Mouse (Mus musculus): ENCODE data around the gene Smim13. TPM values are rescaled to one million over a fixed set of nuclear protein-coding genes. Genes with fewer than 3 reads are reported as not detected.
"Not testable (repeated sequence)": the region's sequence is repeated elsewhere in the genome, so short reads cannot be mapped to it uniquely, and the experiment has no call there.

Smim13 gene
- 16.1 and 16.2 TPM in 2 replicates for polyA plus RNA-seq (2015; fragmentation: Nextera tagmentation; extraction: Ambion mirVana)

DNA sequence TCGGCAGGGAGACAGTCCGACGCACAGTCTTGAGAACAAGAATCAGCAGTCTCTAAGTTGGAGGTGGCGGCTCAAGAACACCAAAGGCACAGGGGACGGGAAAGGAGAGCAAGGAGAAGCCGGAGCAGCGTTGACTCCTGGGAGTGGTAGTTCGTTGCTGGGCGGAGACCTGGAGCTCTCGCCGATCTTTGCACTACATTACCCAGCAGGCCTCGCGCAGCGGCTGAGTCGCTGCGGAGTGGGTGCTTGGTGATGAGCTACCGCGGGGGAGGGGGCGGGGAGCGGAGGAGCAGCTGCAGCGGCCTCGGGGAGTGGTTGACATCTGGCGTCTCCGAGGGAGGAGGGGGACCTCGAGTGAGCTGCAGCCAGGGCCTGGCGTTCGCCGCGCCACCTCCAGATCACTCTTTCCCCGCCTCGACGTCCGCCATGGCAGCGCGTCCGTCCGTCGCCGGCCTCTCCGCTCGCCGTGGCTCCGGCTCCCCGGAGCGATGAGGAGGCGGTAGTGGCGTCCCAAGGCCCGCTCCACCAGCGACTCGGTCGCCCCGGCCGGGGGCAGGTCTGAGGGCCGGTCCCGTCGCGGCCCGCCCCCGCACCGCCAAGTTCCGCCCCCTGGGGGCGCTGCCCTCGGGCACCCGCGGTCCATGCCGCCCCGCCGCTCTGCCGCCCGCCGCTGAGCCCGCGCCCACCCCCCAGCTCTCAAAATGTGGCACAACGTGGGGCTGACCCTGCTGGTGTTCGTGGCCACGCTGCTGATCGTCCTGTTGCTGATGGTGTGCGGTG lies at the start of gene Smim13:
Smim13 (plus strand) TSS at position 307 of the 780 bp plus-strand sequence.
- Histone ChIP-seq H3K27ac (replicated peaks) (peak within 1 kb of the TSS; percentile 93), H3K4me3 (replicated peaks) (peak within 1 kb of the TSS; percentile 83), H3K4me2 (replicated peaks) (peak within 1 kb of the TSS; percentile 73), H3K4me1 (0 out of 2 replicates have a peak, but pooled peaks cover 7% of the 10 kb centered on the region), H3K27me3 (no peaks in the 10 kb centered on the region), H3K36me3 (no peaks in the 10 kb centered on the region), H3K9me3 (replicated peaks) (no peaks in the 10 kb centered on the region), H3K9ac (peak within 1 kb of the TSS; percentile 67)
- ATAC-seq (ENCODE audit: insufficient number of reproducible peaks, low FRiP score, low TSS enrichment, low read depth), result peak; percentile 96
- WGBS, result under 1% methylated on average over 78 of the region's 78 CpGs

DNA sequence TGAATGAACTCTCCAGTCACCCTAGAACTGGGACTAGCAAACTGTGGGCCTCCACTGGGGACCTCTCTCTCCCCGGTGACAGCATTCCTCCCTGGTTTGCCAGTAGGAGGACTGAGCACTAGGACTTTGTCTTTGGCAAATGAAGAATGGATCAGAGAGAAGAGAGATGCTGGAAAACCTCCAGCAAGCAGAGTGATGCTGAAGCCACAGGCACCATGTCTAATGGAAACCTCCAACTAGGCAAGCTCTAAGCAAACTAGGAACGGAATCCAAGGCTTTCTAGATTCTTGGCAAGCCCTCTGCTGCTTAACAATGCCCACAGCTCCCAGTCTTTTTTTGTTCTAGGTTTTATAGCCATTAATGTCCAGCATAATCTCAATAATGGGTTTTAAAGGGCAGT lies 48.8 kb upstream of the Smim13 start:
- Histone ChIP-seq H3K4me3 (replicated peaks) (no peak overlapping the region), H3K27ac (replicated peaks) (no peak overlapping the region), H3K9me3 (replicated peaks) (no peaks in the 10 kb centered on the region), H3K4me2 (replicated peaks) (no peak overlapping the region), H3K4me1 (peaks cover 3% of the 10 kb centered on the region; the same call in 1 of the 2 replicates), H3K9ac (no peak overlapping the region), H3K36me3 (no peaks in the 10 kb centered on the region), H3K27me3 (no peaks in the 10 kb centered on the region)
- WGBS, result 61% methylated on average over 2 of the region's 2 CpGs
- no peak for ATAC-seq (ENCODE audit: insufficient number of reproducible peaks, low FRiP score, low TSS enrichment, low read depth)

DNA sequence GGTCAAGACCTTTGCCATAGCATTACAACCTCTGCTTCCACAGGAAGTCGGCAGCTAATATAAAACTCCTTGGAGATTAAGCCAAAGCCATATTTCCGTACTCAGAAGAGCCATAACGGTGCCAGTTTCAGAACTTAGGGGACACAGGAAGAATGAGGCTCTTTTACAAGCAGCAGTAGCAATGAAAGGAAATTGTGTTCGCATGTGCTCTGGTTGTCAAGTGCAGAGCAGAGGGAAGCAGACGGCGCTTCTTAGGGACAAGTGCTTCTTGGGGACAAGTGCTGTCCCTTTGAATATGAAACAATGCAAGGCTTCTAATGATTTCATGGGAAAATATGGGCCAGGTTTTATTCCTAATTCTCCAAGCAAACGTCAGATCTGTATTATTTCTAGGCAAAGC lies 46.4 kb upstream of the Smim13 start:
- H3K4me2 ChIP-seq (replicated peaks), result no peak overlapping the region
- no peak overlapping the region for H3K9ac ChIP-seq
- no peaks in the 10 kb centered on the region for H3K36me3 ChIP-seq
- peaks cover 3% of the 10 kb centered on the region; the same call in 1 of the 2 replicates for H3K4me1 ChIP-seq
- H3K27ac ChIP-seq (replicated peaks), result no peak overlapping the region
- 46% methylated on average over 7 of the region's 7 CpGs for WGBS
- H3K4me3 ChIP-seq (replicated peaks), result no peak overlapping the region
- no peak for ATAC-seq (ENCODE audit: insufficient number of reproducible peaks, low FRiP score, low TSS enrichment, low read depth)
- H3K9me3 ChIP-seq (replicated peaks), result no peaks in the 10 kb centered on the region
- H3K27me3 ChIP-seq, result no peaks in the 10 kb centered on the region

DNA sequence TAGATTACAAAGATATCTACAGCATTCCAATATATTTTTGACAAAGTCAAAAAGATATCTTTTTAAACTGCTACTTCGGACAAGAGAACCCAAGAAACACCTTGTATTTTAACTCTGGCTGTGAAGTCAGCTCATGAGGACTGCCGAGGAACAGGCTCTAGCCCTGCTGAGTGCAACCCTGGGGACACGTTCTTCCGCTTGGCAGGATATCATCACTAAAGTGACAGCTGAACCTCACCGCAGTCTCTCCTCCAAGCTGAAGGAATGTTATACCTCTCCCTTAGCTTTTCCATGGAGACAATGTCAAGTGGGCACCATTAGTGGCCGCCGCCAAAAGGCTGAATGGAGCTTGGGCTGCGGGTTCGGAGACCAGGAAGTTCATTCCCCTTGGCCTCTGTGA lies 46.0 kb upstream of the Smim13 start:
- H3K4me2 ChIP-seq (replicated peaks), result no peak overlapping the region
- H3K27me3 ChIP-seq, result no peaks in the 10 kb centered on the region
- no peaks in the 10 kb centered on the region for H3K9me3 ChIP-seq (replicated peaks)
- H3K9ac ChIP-seq, result no peak overlapping the region
- no peak for ATAC-seq (ENCODE audit: insufficient number of reproducible peaks, low FRiP score, low TSS enrichment, low read depth)
- no peak overlapping the region for H3K27ac ChIP-seq (replicated peaks)
- H3K4me3 ChIP-seq (replicated peaks), result no peak overlapping the region
- H3K36me3 ChIP-seq, result no peaks in the 10 kb centered on the region
- H3K4me1 ChIP-seq, result peaks cover 3% of the 10 kb centered on the region; the same call in 1 of the 2 replicates
- 64% methylated on average over 9 of the region's 9 CpGs for WGBS

DNA sequence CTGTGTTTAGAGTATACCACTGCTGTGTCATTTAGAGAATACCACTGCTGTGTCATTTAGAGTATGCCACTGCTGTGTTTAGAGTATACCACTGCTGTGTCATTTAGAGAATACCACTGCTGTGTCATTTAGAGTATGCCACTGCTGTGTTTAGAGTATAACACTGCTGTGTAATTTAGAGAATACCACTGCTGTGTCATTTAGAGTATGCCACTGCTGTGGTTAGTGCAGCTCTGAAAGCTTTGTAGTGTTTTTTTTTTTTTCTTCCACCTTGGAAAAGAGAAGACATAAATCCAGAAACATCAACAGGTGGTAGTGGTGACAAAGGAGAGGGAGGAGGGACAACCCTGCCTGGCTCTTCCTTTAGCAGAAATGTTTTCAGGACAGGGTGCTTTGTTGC lies 44.1 kb upstream of the Smim13 start:
- H3K4me2 ChIP-seq (replicated peaks); H3K4me3 ChIP-seq (replicated peaks); H3K9me3 ChIP-seq (replicated peaks); H3K36me3 ChIP-seq; ATAC-seq (ENCODE audit: insufficient number of reproducible peaks, low FRiP score, low TSS enrichment, low read depth); H3K4me1 ChIP-seq; H3K27ac ChIP-seq (replicated peaks); H3K27me3 ChIP-seq; H3K9ac ChIP-seq: not testable (repeated sequence)

DNA sequence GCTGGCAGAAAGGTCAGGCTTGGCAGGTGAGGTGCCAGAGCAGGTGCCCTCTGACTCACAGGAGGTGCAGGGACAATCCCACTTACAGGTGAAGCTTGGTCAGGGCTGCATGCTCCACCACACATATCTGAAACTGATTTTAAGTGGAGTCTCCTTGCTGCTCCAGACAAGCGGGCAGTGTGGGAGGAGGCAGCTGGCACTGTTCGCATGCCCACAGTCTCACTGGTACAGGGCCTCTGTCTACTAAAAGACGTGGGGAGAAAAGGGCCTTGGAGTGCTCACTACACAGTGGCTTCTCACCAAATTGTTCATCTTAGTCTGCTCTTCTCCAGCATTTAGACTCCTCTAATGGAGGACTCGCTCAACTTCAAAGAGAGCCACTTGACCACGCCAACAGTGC lies 43.4 kb upstream of the Smim13 start:
- no peaks in the 10 kb centered on the region for H3K9me3 ChIP-seq (replicated peaks)
- H3K4me1 ChIP-seq, result no peaks in the 10 kb centered on the region
- 87% methylated on average over 5 of the region's 5 CpGs for WGBS
- no peak overlapping the region for H3K27ac ChIP-seq (replicated peaks)
- H3K4me2 ChIP-seq (replicated peaks), result no peak overlapping the region
- no peak for ATAC-seq (ENCODE audit: insufficient number of reproducible peaks, low FRiP score, low TSS enrichment, low read depth)
- no peaks in the 10 kb centered on the region for H3K36me3 ChIP-seq
- H3K9ac ChIP-seq, result no peak overlapping the region
- H3K27me3 ChIP-seq, result no peaks in the 10 kb centered on the region
- no peak overlapping the region for H3K4me3 ChIP-seq (replicated peaks)

DNA sequence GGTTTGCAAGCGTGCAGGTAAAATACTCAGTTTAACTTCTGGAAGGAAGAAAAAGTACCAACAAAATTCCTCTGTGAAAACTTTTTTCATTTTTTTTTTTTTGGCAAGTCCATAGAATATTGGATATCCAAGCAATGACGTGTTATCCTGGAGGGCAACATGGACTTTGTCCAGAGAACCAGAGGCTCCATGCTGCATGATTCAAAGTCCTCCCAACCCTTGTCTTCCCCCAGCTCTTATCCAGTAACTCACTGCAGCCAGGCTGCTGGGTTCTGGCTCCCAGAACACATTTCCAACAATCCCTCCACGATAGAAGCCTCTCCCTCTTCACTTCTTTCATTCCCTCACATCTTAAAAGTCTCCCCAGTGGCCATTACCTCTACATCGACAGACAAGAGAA lies 38.4 kb upstream of the Smim13 start:
- no peak overlapping the region for H3K4me2 ChIP-seq (replicated peaks)
- no peaks in the 10 kb centered on the region for H3K36me3 ChIP-seq
- ATAC-seq (ENCODE audit: insufficient number of reproducible peaks, low FRiP score, low TSS enrichment, low read depth), result no peak
- 61% methylated on average over 4 of the region's 4 CpGs for WGBS
- no peak overlapping the region for H3K4me3 ChIP-seq (replicated peaks)
- no peak overlapping the region for H3K9ac ChIP-seq
- no peak overlapping the region for H3K27ac ChIP-seq (replicated peaks)
- no peaks in the 10 kb centered on the region for H3K27me3 ChIP-seq
- H3K4me1 ChIP-seq, result peaks cover 7% of the 10 kb centered on the region; the same call in 1 of the 2 replicates
- H3K9me3 ChIP-seq (replicated peaks), result no peaks in the 10 kb centered on the region

DNA sequence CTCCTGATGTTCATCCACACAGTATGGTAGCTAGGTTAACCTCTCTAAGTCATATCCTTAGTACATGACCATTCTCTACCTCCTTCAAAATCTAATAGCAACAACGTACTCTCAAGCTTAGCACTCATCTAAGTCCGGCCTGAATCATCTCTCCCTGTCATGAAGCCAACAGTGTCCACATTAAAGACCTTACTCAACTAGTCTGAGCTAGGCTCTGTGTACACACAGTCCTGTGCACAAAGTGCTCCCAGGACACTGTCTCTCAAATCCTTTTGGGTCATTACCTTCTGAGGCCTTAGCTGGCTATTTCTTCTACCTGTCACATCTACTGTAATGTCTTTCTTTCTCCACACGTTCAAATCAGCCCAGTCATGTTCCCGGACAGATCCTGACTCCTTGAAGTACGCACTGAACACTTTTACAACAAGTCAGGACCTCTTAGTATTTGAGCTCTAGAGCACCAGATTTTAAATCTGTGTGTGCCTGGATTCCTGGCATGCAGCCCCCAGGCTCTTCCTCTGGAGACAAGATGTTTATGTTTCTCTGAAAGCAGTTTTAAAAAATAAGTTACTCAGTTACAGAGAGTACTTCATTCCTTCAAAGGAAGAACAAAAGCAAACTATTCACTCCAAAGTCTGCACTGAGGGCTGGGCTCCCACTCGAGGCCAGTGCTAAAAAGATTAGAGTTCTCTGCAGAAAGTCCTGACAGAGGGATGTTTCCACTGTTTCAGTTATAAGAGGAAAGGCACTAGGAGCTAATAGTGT lies 36.9 kb upstream of the Smim13 start:
- Histone ChIP-seq H3K4me3 (replicated peaks) (no peak overlapping the region), H3K9ac (no peak overlapping the region), H3K9me3 (replicated peaks) (no peaks in the 10 kb centered on the region), H3K4me1 (peaks cover 7% of the 10 kb centered on the region; the same call in 1 of the 2 replicates), H3K4me2 (replicated peaks) (no peak overlapping the region), H3K36me3 (no peaks in the 10 kb centered on the region), H3K27ac (replicated peaks) (0 out of 2 replicates have a peak overlapping the region, but pooled peaks have one; percentile 4), H3K27me3 (no peaks in the 10 kb centered on the region)
- WGBS, result 50% methylated on average over 6 of the region's 6 CpGs
- ATAC-seq (ENCODE audit: insufficient number of reproducible peaks, low FRiP score, low TSS enrichment, low read depth), result no peak

DNA sequence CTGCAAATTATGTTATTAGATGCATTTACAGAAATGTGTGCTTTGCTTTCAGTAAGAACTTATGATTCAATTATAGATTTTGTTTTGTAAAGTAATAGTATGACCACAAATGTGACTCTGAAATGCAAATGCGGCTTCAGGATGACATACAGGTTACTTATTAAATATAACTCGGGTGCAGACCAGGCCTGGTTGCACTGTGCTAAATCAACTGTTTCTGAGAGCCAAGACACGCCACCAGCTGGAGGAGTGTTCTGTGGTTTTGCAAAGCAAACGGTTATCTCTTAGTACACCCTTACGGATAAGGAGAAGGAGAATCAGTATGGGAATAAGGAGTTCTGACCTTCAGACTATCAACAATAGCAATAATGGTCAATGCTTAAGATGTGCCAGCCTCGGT lies 34.0 kb upstream of the Smim13 start:
- ATAC-seq (ENCODE audit: insufficient number of reproducible peaks, low FRiP score, low TSS enrichment, low read depth), result no peak
- no peak overlapping the region for H3K27ac ChIP-seq (replicated peaks)
- no peaks in the 10 kb centered on the region for H3K36me3 ChIP-seq
- peaks cover 7% of the 10 kb centered on the region; the same call in 1 of the 2 replicates for H3K4me1 ChIP-seq
- no peak overlapping the region for H3K4me2 ChIP-seq (replicated peaks)
- H3K9ac ChIP-seq, result no peak overlapping the region
- no peaks in the 10 kb centered on the region for H3K27me3 ChIP-seq
- no peak overlapping the region for H3K4me3 ChIP-seq (replicated peaks)
- no peaks in the 10 kb centered on the region for H3K9me3 ChIP-seq (replicated peaks)
- 74% methylated on average over 6 of the region's 6 CpGs for WGBS

DNA sequence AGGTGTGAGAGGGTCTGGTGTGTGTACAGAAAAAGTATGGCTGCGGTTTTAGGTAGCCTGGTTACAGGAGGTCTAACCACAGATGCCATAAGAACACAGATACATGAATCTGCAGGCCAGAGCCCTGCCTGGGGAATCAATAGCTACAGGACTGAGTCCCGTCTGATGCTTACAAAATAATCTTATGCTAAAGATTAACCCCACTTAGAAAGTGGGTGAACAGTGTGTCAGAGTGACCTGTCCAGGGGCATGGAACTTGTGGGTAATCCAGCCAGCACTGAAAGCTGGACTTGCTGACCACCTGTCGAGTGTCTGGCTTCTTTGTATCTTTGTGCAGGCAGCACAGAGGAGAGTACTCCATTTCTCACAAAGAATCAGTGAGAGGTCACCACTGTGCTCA lies 33.4 kb upstream of the Smim13 start:
- H3K9me3 ChIP-seq (replicated peaks), result no peaks in the 10 kb centered on the region
- no peak overlapping the region for H3K9ac ChIP-seq
- no peak for ATAC-seq (ENCODE audit: insufficient number of reproducible peaks, low FRiP score, low TSS enrichment, low read depth)
- H3K4me2 ChIP-seq (replicated peaks), result no peak overlapping the region
- H3K36me3 ChIP-seq, result no peaks in the 10 kb centered on the region
- WGBS, result 77% methylated on average over 3 of the region's 3 CpGs
- H3K27ac ChIP-seq (replicated peaks), result no peak overlapping the region
- peaks cover 7% of the 10 kb centered on the region; the same call in 1 of the 2 replicates for H3K4me1 ChIP-seq
- no peaks in the 10 kb centered on the region for H3K27me3 ChIP-seq
- no peak overlapping the region for H3K4me3 ChIP-seq (replicated peaks)

DNA sequence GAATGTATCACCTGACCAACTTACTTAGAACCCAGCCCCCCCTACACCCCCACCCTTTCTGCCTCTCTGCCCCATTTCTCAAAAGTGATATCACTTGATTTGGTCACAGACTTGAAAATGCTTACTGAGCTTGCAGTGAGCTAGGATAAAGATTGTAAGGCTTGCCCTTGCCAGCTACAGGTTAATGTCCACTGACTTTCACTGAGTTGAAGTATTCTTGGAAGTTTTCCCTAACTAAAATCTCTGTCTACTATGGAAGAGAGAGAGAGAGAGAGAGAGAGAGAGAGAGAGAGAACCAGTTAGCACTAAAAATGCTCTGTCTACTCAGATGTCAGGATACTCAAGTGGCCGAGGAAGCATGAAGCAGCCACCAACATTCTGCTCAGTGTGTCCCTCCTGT lies 30.6 kb upstream of the Smim13 start:
- WGBS, result 35% methylated on average over 1 of the region's 1 CpGs
- Histone ChIP-seq H3K27me3 (no peaks in the 10 kb centered on the region), H3K36me3 (no peaks in the 10 kb centered on the region), H3K4me2 (replicated peaks) (no peak overlapping the region), H3K9me3 (replicated peaks) (no peaks in the 10 kb centered on the region; the same call in 1 of the 2 replicates), H3K27ac (replicated peaks) (no peak overlapping the region), H3K4me3 (replicated peaks) (no peak overlapping the region), H3K4me1 (no peaks in the 10 kb centered on the region), H3K9ac (no peak overlapping the region)
- ATAC-seq (ENCODE audit: insufficient number of reproducible peaks, low FRiP score, low TSS enrichment, low read depth), result no peak
